Mouse (Mus musculus) G1E (cell line): ENCODE results near the gene Morf4l2.

Experiments
- CTCF ChIP-seq: IDR thresholded peaks from 2 replicates; pipeline ENCODE4 v1.5.1; 2012; ENCODE audit warnings: low read depth, low read length, inconsistent platforms, mixed read lengths
- POLR2AphosphoS5 ChIP-seq: IDR thresholded peaks from 2 replicates; pipeline ENCODE4 v1.6.1; 2012; ENCODE audit warnings: low read depth, low read length, inconsistent platforms; ENCODE audit not compliant: insufficient replicate concordance

GRCm38 (mm10) chrX:136742661-136743103, 808 bp downstream of the Morf4l2 start:
- TF ChIP-seq CTCF (no peak), POLR2AphosphoS5 (no peak)
